Mouse (Mus musculus): ENCODE data around the gene B430306N03Rik. TPM values are rescaled to one million over a fixed set of nuclear protein-coding genes. Genes with fewer than 3 reads are reported as not detected.
A peak's percentile ranks its signal among the peaks of the same experiment; 100 is the strongest.

B430306N03Rik gene
- polyA plus RNA-seq, 1 experiment from 2014 or later = not detected

DNA sequence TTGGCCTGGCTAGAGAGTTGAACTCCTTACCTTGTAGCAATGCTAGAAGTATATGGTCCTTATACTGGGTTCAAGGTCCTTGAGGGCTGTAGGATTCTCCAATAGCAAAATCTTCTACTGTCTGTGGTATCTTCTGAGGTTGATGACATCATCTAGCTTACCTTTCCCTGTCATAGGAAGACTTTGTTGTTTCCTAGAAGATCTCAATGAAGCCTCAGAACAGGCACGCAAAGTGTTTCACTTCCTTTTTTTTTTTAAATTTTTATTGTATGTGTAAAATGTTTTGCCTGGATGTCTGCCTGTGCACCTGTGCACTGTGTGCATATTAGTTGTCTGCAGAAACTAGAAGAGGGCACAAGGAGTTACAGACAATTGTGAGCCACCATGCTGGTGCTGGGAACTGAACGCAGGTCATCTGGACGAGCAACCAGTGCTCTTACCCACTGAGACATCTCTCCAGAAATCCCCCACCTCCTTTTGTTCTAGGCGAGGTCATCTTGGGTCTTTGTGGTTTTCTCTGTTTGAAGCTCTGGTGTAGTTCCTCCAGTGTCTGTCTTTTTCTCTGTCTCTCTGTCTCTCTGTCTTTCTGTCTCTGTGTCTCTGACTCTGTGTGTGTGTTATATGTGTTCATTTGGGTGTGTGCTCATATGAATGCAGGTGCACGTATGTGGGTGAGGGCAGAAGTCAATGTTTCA, 22.3 kb upstream of the B430306N03Rik start:
- Histone ChIP-seq H3K4me3 (ENCODE audit: low read depth, low read length) (no peak overlapping the region), H3K27me3 (ENCODE audit: control insufficient read depth, insufficient read depth, low read length) (no peaks in the 10 kb centered on the region), H3K9me3 (replicated peaks; ENCODE audit: control insufficient read depth, low read length) (no peaks in the 10 kb centered on the region), H3K27ac (replicated peaks; ENCODE audit: low read depth, low read length) (no peak overlapping the region), H3K36me3 (replicated peaks; ENCODE audit: control insufficient read depth, insufficient read depth, low read depth, low read length) (no peaks in the 10 kb centered on the region), H3K4me1 (ENCODE audit: control insufficient read depth, insufficient read depth, low read length) (no peaks in the 10 kb centered on the region), H3K9ac (replicated peaks; ENCODE audit: low read length) (no peak overlapping the region), H3K4me2 (ENCODE audit: low read depth, low read length) (no peak overlapping the region)
- 84% methylated on average over 5 of the region's 5 CpGs for WGBS
- DNase-seq (ENCODE audit: low spot score) (no peak), ATAC-seq (replicated peaks; ENCODE audit: insufficient number of reproducible peaks, low FRiP score, low TSS enrichment, low read depth) (no peak)

DNA sequence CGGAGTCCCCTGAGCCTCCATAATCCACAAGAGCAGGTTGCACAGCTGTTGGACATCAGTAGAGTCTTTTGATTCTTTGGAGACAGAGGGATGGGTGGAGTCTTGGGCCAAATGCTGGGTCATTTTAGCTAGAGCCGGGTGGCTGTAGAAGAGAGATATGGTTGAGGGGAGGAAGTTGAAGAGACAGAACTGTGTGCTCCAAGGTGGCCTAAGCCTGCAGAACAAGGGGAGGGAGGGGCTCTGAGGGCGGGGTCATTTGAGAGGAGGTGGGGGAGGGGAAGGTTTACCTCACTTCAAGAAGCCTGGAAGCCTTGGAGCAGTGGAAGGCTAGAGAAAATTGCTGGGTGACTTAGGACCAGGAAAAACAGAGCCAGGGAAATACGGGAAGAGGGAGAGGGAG, 16.7 kb upstream of the B430306N03Rik start, which contains the start of gene Treml2:
Gene Treml2, plus strand, starts transcription at position 296 of the 400 bp plus-strand sequence.
- DNase-seq (ENCODE audit: low spot score) (peak; percentile 47), ATAC-seq (replicated peaks; ENCODE audit: insufficient number of reproducible peaks, low FRiP score, low TSS enrichment, low read depth) (no peak)
- Histone ChIP-seq H3K9ac (replicated peaks; ENCODE audit: low read length) (no peak within 1 kb of the TSS), H3K4me2 (ENCODE audit: low read depth, low read length) (no peak within 1 kb of the TSS), H3K9me3 (replicated peaks; ENCODE audit: control insufficient read depth, low read length) (no peaks in the 10 kb centered on the region), H3K27me3 (ENCODE audit: control insufficient read depth, insufficient read depth, low read length) (no peaks in the 10 kb centered on the region), H3K36me3 (replicated peaks; ENCODE audit: control insufficient read depth, insufficient read depth, low read depth, low read length) (no peaks in the 10 kb centered on the region), H3K4me1 (ENCODE audit: control insufficient read depth, insufficient read depth, low read length) (no peaks in the 10 kb centered on the region), H3K27ac (replicated peaks; ENCODE audit: low read depth, low read length) (no peak within 1 kb of the TSS), H3K4me3 (ENCODE audit: low read depth, low read length) (no peak within 1 kb of the TSS)
- 37% methylated on average over 3 of the region's 4 CpGs for WGBS

DNA sequence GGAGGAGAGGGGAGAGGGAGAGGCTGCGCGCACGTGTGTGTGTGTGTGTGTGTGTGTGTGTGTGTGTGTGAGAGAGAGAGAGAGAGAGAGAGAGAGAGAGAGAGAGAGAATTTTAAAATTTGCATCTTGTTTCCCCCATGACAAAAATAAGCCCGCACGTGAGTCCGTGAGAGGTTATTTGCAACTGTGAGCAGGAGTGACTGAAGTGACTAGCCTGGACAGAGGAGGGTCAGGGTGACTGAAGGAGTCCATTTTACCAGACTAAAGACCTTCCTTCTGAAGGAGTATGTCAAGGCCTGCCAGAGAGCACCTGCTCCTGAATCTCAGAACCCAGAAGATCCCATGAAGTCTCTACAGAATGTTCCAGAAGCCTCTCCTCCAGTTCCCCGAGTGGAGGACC, 16.2 kb upstream of the B430306N03Rik start:
- Histone ChIP-seq H3K9ac (replicated peaks; ENCODE audit: low read length) (no peak overlapping the region), H3K4me2 (ENCODE audit: low read depth, low read length) (no peak overlapping the region), H3K4me1 (ENCODE audit: control insufficient read depth, insufficient read depth, low read length) (no peaks in the 10 kb centered on the region), H3K9me3 (replicated peaks; ENCODE audit: control insufficient read depth, low read length) (no peaks in the 10 kb centered on the region), H3K27me3 (ENCODE audit: control insufficient read depth, insufficient read depth, low read length) (no peaks in the 10 kb centered on the region), H3K27ac (replicated peaks; ENCODE audit: low read depth, low read length) (no peak overlapping the region), H3K36me3 (replicated peaks; ENCODE audit: control insufficient read depth, insufficient read depth, low read depth, low read length) (no peaks in the 10 kb centered on the region), H3K4me3 (ENCODE audit: low read depth, low read length) (no peak overlapping the region)
- 57% methylated on average over 7 of the region's 7 CpGs for WGBS
- ATAC-seq (replicated peaks; ENCODE audit: insufficient number of reproducible peaks, low FRiP score, low TSS enrichment, low read depth) = no peak
- no peak for DNase-seq (ENCODE audit: low spot score)

- whole genome bisulfite sequencing = 62% methylated on average over 7 of the region's 7 CpGs
- H3K9me3 ChIP-seq (replicated peaks; ENCODE audit: control insufficient read depth, low read length) = no peaks in the 10 kb centered on the region
- no peak overlapping the region for H3K4me2 ChIP-seq (ENCODE audit: low read depth, low read length)
- H3K4me1 ChIP-seq (ENCODE audit: control insufficient read depth, insufficient read depth, low read length) = no peaks in the 10 kb centered on the region
- no peak overlapping the region for H3K27ac ChIP-seq (replicated peaks; ENCODE audit: low read depth, low read length)
- DNase-seq (ENCODE audit: low spot score) (no peak), ATAC-seq (replicated peaks; ENCODE audit: insufficient number of reproducible peaks, low FRiP score, low TSS enrichment, low read depth) (no peak)
- H3K36me3 ChIP-seq (replicated peaks; ENCODE audit: control insufficient read depth, insufficient read depth, low read depth, low read length) = no peaks in the 10 kb centered on the region
- H3K4me3 ChIP-seq (ENCODE audit: low read depth, low read length) = no peak overlapping the region
- no peaks in the 10 kb centered on the region for H3K27me3 ChIP-seq (ENCODE audit: control insufficient read depth, insufficient read depth, low read length)
- H3K9ac ChIP-seq (replicated peaks; ENCODE audit: low read length) = no peak overlapping the region
Measured at GRCm38 (mm10) chr17:48300199-48300598, 15.7 kb upstream of the B430306N03Rik start.

DNA sequence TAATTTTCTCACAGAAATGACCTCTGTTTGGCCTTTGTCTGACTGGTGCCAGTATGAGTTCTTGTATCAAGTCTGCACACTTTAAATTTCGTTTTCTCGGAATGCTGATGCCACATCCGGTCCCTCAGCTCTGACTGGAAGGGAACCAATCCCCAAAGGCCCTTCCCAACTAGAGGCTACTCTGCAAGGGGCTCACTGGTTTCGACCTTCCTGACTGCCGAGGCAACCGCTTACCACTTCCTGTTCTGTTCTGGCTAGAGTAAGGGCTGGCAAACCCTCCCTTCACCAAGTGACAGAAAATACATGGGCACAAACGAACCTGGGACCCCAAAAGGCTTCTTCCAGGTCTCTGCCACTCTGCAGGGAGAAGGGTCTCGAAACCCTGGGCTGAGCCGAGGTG, 15.1 kb upstream of the B430306N03Rik start:
- no peak overlapping the region for H3K27ac ChIP-seq (replicated peaks; ENCODE audit: low read depth, low read length)
- H3K36me3 ChIP-seq (replicated peaks; ENCODE audit: control insufficient read depth, insufficient read depth, low read depth, low read length) = no peaks in the 10 kb centered on the region
- no peaks in the 10 kb centered on the region for H3K27me3 ChIP-seq (ENCODE audit: control insufficient read depth, insufficient read depth, low read length)
- no peaks in the 10 kb centered on the region for H3K9me3 ChIP-seq (replicated peaks; ENCODE audit: control insufficient read depth, low read length)
- no peak for DNase-seq (ENCODE audit: low spot score)
- H3K4me2 ChIP-seq (ENCODE audit: low read depth, low read length) = no peak overlapping the region
- H3K9ac ChIP-seq (replicated peaks; ENCODE audit: low read length) = no peak overlapping the region
- H3K4me3 ChIP-seq (ENCODE audit: low read depth, low read length) = no peak overlapping the region
- no peak for ATAC-seq (replicated peaks; ENCODE audit: insufficient number of reproducible peaks, low FRiP score, low TSS enrichment, low read depth)
- H3K4me1 ChIP-seq (ENCODE audit: control insufficient read depth, insufficient read depth, low read length) = no peaks in the 10 kb centered on the region
- 77% methylated on average over 9 of the region's 9 CpGs for WGBS

GRCm38 (mm10) chr17:48301792-48302191, 14.1 kb upstream of the B430306N03Rik start:
- no peak overlapping the region for H3K9ac ChIP-seq (replicated peaks; ENCODE audit: low read length)
- H3K36me3 ChIP-seq (replicated peaks; ENCODE audit: control insufficient read depth, insufficient read depth, low read depth, low read length) = no peaks in the 10 kb centered on the region
- ATAC-seq (replicated peaks; ENCODE audit: insufficient number of reproducible peaks, low FRiP score, low TSS enrichment, low read depth) = no peak
- no peaks in the 10 kb centered on the region for H3K27me3 ChIP-seq (ENCODE audit: control insufficient read depth, insufficient read depth, low read length)
- no peak overlapping the region for H3K27ac ChIP-seq (replicated peaks; ENCODE audit: low read depth, low read length)
- H3K4me3 ChIP-seq (ENCODE audit: low read depth, low read length) = no peak overlapping the region
- no peaks in the 10 kb centered on the region for H3K9me3 ChIP-seq (replicated peaks; ENCODE audit: control insufficient read depth, low read length)
- no peaks in the 10 kb centered on the region for H3K4me1 ChIP-seq (ENCODE audit: control insufficient read depth, insufficient read depth, low read length)
- no peak overlapping the region for H3K4me2 ChIP-seq (ENCODE audit: low read depth, low read length)
- WGBS = 89% methylated on average over 5 of the region's 5 CpGs
- no peak for DNase-seq (ENCODE audit: low spot score)

GRCm38 (mm10) chr17:48312124-48312523, 3.8 kb upstream of the B430306N03Rik start:
- ATAC-seq (replicated peaks; ENCODE audit: insufficient number of reproducible peaks, low FRiP score, low TSS enrichment, low read depth) (no peak), DNase-seq (ENCODE audit: low spot score) (no peak)
- Histone ChIP-seq H3K4me2 (ENCODE audit: low read depth, low read length) (no peak overlapping the region), H3K27ac (replicated peaks; ENCODE audit: low read depth, low read length) (no peak overlapping the region), H3K9me3 (replicated peaks; ENCODE audit: control insufficient read depth, low read length) (no peaks in the 10 kb centered on the region), H3K4me3 (ENCODE audit: low read depth, low read length) (no peak overlapping the region), H3K4me1 (ENCODE audit: control insufficient read depth, insufficient read depth, low read length) (no peaks in the 10 kb centered on the region), H3K36me3 (replicated peaks; ENCODE audit: control insufficient read depth, insufficient read depth, low read depth, low read length) (no peaks in the 10 kb centered on the region), H3K9ac (replicated peaks; ENCODE audit: low read length) (no peak overlapping the region), H3K27me3 (ENCODE audit: control insufficient read depth, insufficient read depth, low read length) (no peaks in the 10 kb centered on the region)
- WGBS = 77% methylated on average over 2 of the region's 2 CpGs

DNA sequence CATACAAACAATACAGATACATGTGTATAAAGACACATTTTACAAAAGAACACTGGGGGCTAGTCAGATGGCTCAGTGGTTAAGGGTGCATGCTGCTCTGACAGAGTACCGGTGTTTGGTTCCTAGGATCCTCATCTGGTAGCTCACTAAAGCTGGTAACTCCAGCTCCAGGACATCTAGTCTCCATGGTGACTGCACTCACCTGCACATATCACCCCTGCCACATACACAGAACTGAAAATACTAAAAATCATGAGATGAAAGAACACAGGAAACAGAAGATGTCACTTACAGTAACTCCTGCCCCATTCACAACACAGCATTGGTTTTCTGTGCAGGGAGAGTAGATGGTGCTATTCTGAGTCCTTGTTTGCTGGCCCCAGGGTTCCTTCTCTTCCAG, 2.7 kb downstream of the B430306N03Rik start:
- no peak overlapping the region for H3K27ac ChIP-seq (replicated peaks; ENCODE audit: low read depth, low read length)
- H3K4me1 ChIP-seq (ENCODE audit: control insufficient read depth, insufficient read depth, low read length) = no peaks in the 10 kb centered on the region
- no peaks in the 10 kb centered on the region for H3K36me3 ChIP-seq (replicated peaks; ENCODE audit: control insufficient read depth, insufficient read depth, low read depth, low read length)
- no peak overlapping the region for H3K4me3 ChIP-seq (ENCODE audit: low read depth, low read length)
- no peak overlapping the region for H3K4me2 ChIP-seq (ENCODE audit: low read depth, low read length)
- H3K27me3 ChIP-seq (ENCODE audit: control insufficient read depth, insufficient read depth, low read length) = no peaks in the 10 kb centered on the region
- no peak for ATAC-seq (replicated peaks; ENCODE audit: insufficient number of reproducible peaks, low FRiP score, low TSS enrichment, low read depth)
- H3K9ac ChIP-seq (replicated peaks; ENCODE audit: low read length) = no peak overlapping the region
- H3K9me3 ChIP-seq (replicated peaks; ENCODE audit: control insufficient read depth, low read length) = no peaks in the 10 kb centered on the region
- DNase-seq (ENCODE audit: low spot score) = no peak
- 93% methylated on average over 1 of the region's 1 CpGs for WGBS

Measured in embryonic facial prominence, embryonic 11.5 days (tissue).